ENCODE assay signal across 13 mouse cellular contexts in genomic region chr7:45721642-45722347, GRCm38 (mm10). TPM values are rescaled to one million over a fixed set of nuclear protein-coding genes. Genes with fewer than 3 reads are reported as not detected.
A peak's percentile ranks its signal among the peaks of the same experiment; 100 is the strongest.
DNase-seq lines count a peak whose midpoint lies in the region; ATAC-seq and TF ChIP-seq lines count a peak whose summit lies in the region.
"Had no signal": no experiment of that assay in that cellular context is flagged by ENCODE, and none has a peak within 500 bp of the region (broad histone marks: within the 10 kb centered on the region; RNA-seq: fewer than 3 reads in every experiment).

No protein-coding gene starts in this region.

- DNase-seq in gastrocnemius, adult 2 months = peak; percentile 42
- no peak for DNase-seq in gastrocnemius, postnatal 4 days (ENCODE audit: low spot score in 2 of 2)
- DNase-seq in lung, embryonic 14.5 days = no peak
- DNase-seq in lung, adult 2 months = no peak
- DNase-seq in cerebellum, postnatal 10 days = peak; percentile 77 to 80
- DNase-seq in liver, embryonic 13.5 days = no peak
- DNase-seq in ovary, postnatal 14 days (ENCODE audit: low spot score) = no peak
- no peak for DNase-seq in thymus, adult 18-20 months

- H3K27ac ChIP-seq in gastrocnemius, adult 2 months = peak overlapping the region; percentile 79
- 0 out of 2 replicates have a peak overlapping the region, but pooled peaks have one; percentile 36 for H3K27ac ChIP-seq in lung, embryonic 14.5 days (ENCODE audit: low read depth)
- peak overlapping the region; percentile 29; the same call in 1 of the 2 replicates for H3K27ac ChIP-seq in liver, embryonic 13.5 days
- H3K27ac ChIP-seq: lung, embryonic 15.5 days had no signal

- peaks cover 81% of the 10 kb centered on the region for H3K36me3 ChIP-seq in lung, embryonic 14.5 days (ENCODE audit: insufficient read depth)
- peaks cover 79% of the 10 kb centered on the region for H3K36me3 ChIP-seq in liver, embryonic 13.5 days

- no peak overlapping the region for H3K4me2 ChIP-seq in lung, embryonic 14.5 days
- H3K4me2 ChIP-seq in liver, embryonic 13.5 days = no peak overlapping the region
- H3K4me2 ChIP-seq: forebrain, embryonic 13.5 days; lung, embryonic 15.5 days had no signal

- H3K9me3 ChIP-seq in lung, embryonic 14.5 days (ENCODE audit: low read depth, low read length) = no peaks in the 10 kb centered on the region
- H3K9me3 ChIP-seq in liver, embryonic 13.5 days (replicated peaks) = no peaks in the 10 kb centered on the region
- H3K9me3 ChIP-seq: forebrain, embryonic 13.5 days; lung, embryonic 15.5 days had no signal

- no peak overlapping the region for H3K9ac ChIP-seq in lung, embryonic 14.5 days
- H3K9ac ChIP-seq in liver, embryonic 13.5 days = no peak overlapping the region
- H3K9ac ChIP-seq: forebrain, embryonic 13.5 days; lung, embryonic 15.5 days had no signal

- H3K4me3 ChIP-seq in gastrocnemius, adult 2 months = no peak overlapping the region
- H3K4me3 ChIP-seq in lung, embryonic 14.5 days (ENCODE audit: low read depth, low read length) = no peak overlapping the region
- no peak overlapping the region for H3K4me3 ChIP-seq in lung, adult 2 months (replicated peaks; ENCODE audit: extremely low read depth, low read depth, low read length)
- no peak overlapping the region for H3K4me3 ChIP-seq in liver, embryonic 13.5 days (replicated peaks)
- H3K4me3 ChIP-seq: forebrain, embryonic 13.5 days; lung, embryonic 15.5 days had no signal

- WGBS in lung, embryonic 14.5 days = 58% methylated on average over 13 of the region's 13 CpGs
- WGBS in lung, adult 2 months = 69% methylated on average over 13 of the region's 13 CpGs
- 74% methylated on average over 13 of the region's 13 CpGs for WGBS in liver, embryonic 13.5 days (ENCODE audit: insufficient replicate concordance)

- peaks cover 5% of the 10 kb centered on the region; the same call in 1 of the 2 replicates for H3K4me1 ChIP-seq in lung, embryonic 14.5 days (ENCODE audit: insufficient read depth)
- peaks cover 8% of the 10 kb centered on the region for H3K4me1 ChIP-seq in lung, adult 2 months (ENCODE audit: control insufficient read depth, insufficient read depth, low read length)
- H3K4me1 ChIP-seq in liver, embryonic 13.5 days (replicated peaks) = peaks cover 35% of the 10 kb centered on the region

- ATAC-seq in lung, embryonic 14.5 days (ENCODE audit: insufficient read depth) = no peak
- ATAC-seq in liver, embryonic 13.5 days (ENCODE audit: low read depth) = no peak
- ATAC-seq: forebrain, embryonic 13.5 days had no signal

- no peak for TF ChIP-seq POLR2A in lung, adult 2 months (IDR thresholded peaks at IDR 0.05; ENCODE audit: borderline replicate concordance, extremely low read depth, low read depth, low read length)

- H3K27me3 ChIP-seq in lung, embryonic 14.5 days (ENCODE audit: insufficient read depth, low read length) = no peaks in the 10 kb centered on the region
- H3K27me3 ChIP-seq in liver, embryonic 13.5 days = no peaks in the 10 kb centered on the region
- H3K27me3 ChIP-seq: forebrain, embryonic 13.5 days; lung, embryonic 15.5 days had no signal

- no peak for TF ChIP-seq CTCF in gastrocnemius, adult 2 months (IDR thresholded peaks at IDR 0.05)
- no peak for TF ChIP-seq CTCF in lung, embryonic 14.5 days (IDR thresholded peaks at IDR 0.05; ENCODE audit: low read depth)
- TF ChIP-seq CTCF in lung, adult 2 months (IDR thresholded peaks at IDR 0.05; ENCODE audit: insufficient read depth, low read length) = no peak

- intact Hi-C loops in gastrocnemius, adult 2 months (cut with DNase I) = no loop called here

RNA-seq across cellular contexts. Expression of gene Fam83e, which starts 0.8 kb away (rescaled TPM):
- under 1 TPM; 0.08 to 0.31 TPM for total RNA-seq in gastrocnemius, adult 2 months (2021)
- total RNA-seq in gastrocnemius, postnatal 4 days (2021) = under 1 TPM; 0.34 to 0.52 TPM
- polyA plus RNA-seq in lung, embryonic 14.5 days (2014; fragmentation: Nextera tagmentation; extraction: Ambion mirVana) = 0.92 and 1.1 TPM in 2 replicates
- 12.2 and 15.0 TPM in 2 replicates for polyA plus RNA-seq in lung, adult 2 months (2012; rRNA removed)
- 0.37 and 0.47 TPM in 2 replicates for polyA plus RNA-seq in liver, embryonic 13.5 days (2015; fragmentation: Nextera tagmentation; extraction: Ambion mirVana)

RNA-seq across cellular contexts. Expression of gene Spaca4, which starts 3.8 kb away (rescaled TPM):
- not detected for total RNA-seq in gastrocnemius, adult 2 months (2021)
- not detected for total RNA-seq in gastrocnemius, postnatal 4 days (2021)
- polyA plus RNA-seq in lung, embryonic 14.5 days (2014; fragmentation: Nextera tagmentation; extraction: Ambion mirVana) = not detected in 2 replicates
- polyA plus RNA-seq in lung, adult 2 months (2012; rRNA removed) = not detected in 2 replicates
- not detected in 2 replicates for polyA plus RNA-seq in liver, embryonic 13.5 days (2015; fragmentation: Nextera tagmentation; extraction: Ambion mirVana)
- total RNA-seq: layer of hippocampus, adult 18-20 months; neutrophil, adult 5-6 weeks had no signal
- polyA plus RNA-seq: forebrain, embryonic 13.5 days; heart, embryonic 16.5 days; lung, embryonic 15.5 days had no signal

RNA-seq across cellular contexts. Expression of gene Sphk2, which starts 4.0 kb away (rescaled TPM):
- total RNA-seq in gastrocnemius, adult 2 months (2021) = 10 to 100 TPM; 14.4 to 15.8 TPM
- total RNA-seq in gastrocnemius, postnatal 4 days (2021) = 10 to 100 TPM; 17.4 to 17.9 TPM
- polyA plus RNA-seq in lung, embryonic 14.5 days (2014; fragmentation: Nextera tagmentation; extraction: Ambion mirVana) = 21.9 and 23.8 TPM in 2 replicates
- polyA plus RNA-seq in lung, adult 2 months (2012; rRNA removed) = 59.7 and 62.4 TPM in 2 replicates
- polyA plus RNA-seq in liver, embryonic 13.5 days (2015; fragmentation: Nextera tagmentation; extraction: Ambion mirVana) = 11.4 and 11.7 TPM in 2 replicates

RNA-seq across cellular contexts. Expression of gene Rpl18, which starts 6.5 kb away (rescaled TPM):
- 100 to 1,000 TPM; 451 to 508 TPM for total RNA-seq in gastrocnemius, adult 2 months (2021)
- total RNA-seq in gastrocnemius, postnatal 4 days (2021) = 1,000 to 10,000 TPM in 1 of 2 experiments, 100 to 1,000 TPM in 1; 1,000 to 1,132 TPM
- 1,245 and 1,303 TPM in 2 replicates for polyA plus RNA-seq in lung, embryonic 14.5 days (2014; fragmentation: Nextera tagmentation; extraction: Ambion mirVana)
- 1,119 and 1,194 TPM in 2 replicates for polyA plus RNA-seq in lung, adult 2 months (2012; rRNA removed)
- polyA plus RNA-seq in liver, embryonic 13.5 days (2015; fragmentation: Nextera tagmentation; extraction: Ambion mirVana) = 761 and 840 TPM in 2 replicates

RNA-seq across cellular contexts. Expression of gene Dbp, which starts 16.9 kb away (rescaled TPM):
- 100 to 1,000 TPM in 1 of 2 experiments, 1 to 10 TPM in 1; 8.8 to 105 TPM for total RNA-seq in gastrocnemius, adult 2 months (2021)
- total RNA-seq in gastrocnemius, postnatal 4 days (2021) = 10 to 100 TPM; 22.1 to 26.9 TPM
- 2.1 TPM in 2 replicates for polyA plus RNA-seq in lung, embryonic 14.5 days (2014; fragmentation: Nextera tagmentation; extraction: Ambion mirVana)
- 43.1 and 133 TPM in 2 replicates for polyA plus RNA-seq in lung, adult 2 months (2012; rRNA removed)
- 0.43 and 0.64 TPM in 2 replicates for polyA plus RNA-seq in liver, embryonic 13.5 days (2015; fragmentation: Nextera tagmentation; extraction: Ambion mirVana)

Comparison
In these comparisons a context has a peak if more than half of its experiments do, and no peak if none do; other contexts are left out.
1. DNase-seq: peak in gastrocnemius, adult 2 months (single experiment) and cerebellum, postnatal 10 days (2 of 2); none in gastrocnemius, postnatal 4 days (0 of 2), lung, embryonic 14.5 days (single experiment), lung, adult 2 months (single experiment), liver, embryonic 13.5 days (single experiment), ovary, postnatal 14 days (single experiment) and thymus, adult 18-20 months (0 of 2).
2. H3K27ac ChIP-seq: peak in every context shown above with its lines; median percentile 79 in gastrocnemius, adult 2 months; 36 in lung, embryonic 14.5 days; 29 in liver, embryonic 13.5 days.